Comparison of ENCODE assay signal across 5 mouse cellular contexts in genomic region chr17:87104276-87104675, GRCm38 (mm10).
"Had no signal": no experiment of that assay in that cellular context is flagged by ENCODE, and none has a peak within 500 bp of the region (broad histone marks: within the 10 kb centered on the region; RNA-seq: fewer than 3 reads in every experiment).

No protein-coding gene starts in this region.

- DNase-seq: kidney, adult 8-10 months; kidney, postnatal 25 days; lung, adult 18-20 months; right cerebral cortex, postnatal 25 days; thymus, postnatal 36 days had no signal
